In genomic region chr9:111311031-111311842, GRCm38 (mm10) we compare ENCODE assay signal across 10 mouse cellular contexts. TPM values are rescaled to one million over a fixed set of nuclear protein-coding genes. Genes with fewer than 3 reads are reported as not detected.
DNase-seq lines count a peak whose midpoint lies in the region; ATAC-seq lines count a peak whose summit lies in the region.
"Had no signal": no experiment of that assay in that cellular context is flagged by ENCODE, and none has a peak within 500 bp of the region (broad histone marks: within the 10 kb centered on the region; RNA-seq: fewer than 3 reads in every experiment).

Trank1 (plus strand) TSS chr9:111311739.

- H3K27ac ChIP-seq in heart, embryonic 12.5 days (ENCODE audit: poor library complexity, severe bottlenecking): no peak within 1 kb of the TSS
- H3K27ac ChIP-seq in midbrain, embryonic 13.5 days: no peak within 1 kb of the TSS

- H3K9me3 ChIP-seq in heart, embryonic 12.5 days (replicated peaks): no peaks in the 10 kb centered on the region
- H3K9me3 ChIP-seq in midbrain, embryonic 13.5 days: peaks cover 6% of the 10 kb centered on the region; the same call in 1 of the 2 replicates

- WGBS in heart, embryonic 12.5 days: 9% methylated on average over 72 of the region's 72 CpGs
- WGBS in midbrain, embryonic 13.5 days: 10% methylated on average over 72 of the region's 72 CpGs

- H3K36me3 ChIP-seq in heart, embryonic 12.5 days: no peaks in the 10 kb centered on the region
- no peaks in the 10 kb centered on the region for H3K36me3 ChIP-seq in midbrain, embryonic 13.5 days

- peak; percentile 22 for DNase-seq in thymus, postnatal 4 days
- DNase-seq in thymus, adult 18-20 months: no peak
- peak; percentile 5 to 24 for DNase-seq in cerebellum, postnatal 36 days
- peak in 1 of 2 experiments; percentile 44 for DNase-seq in layer of hippocampus, postnatal 14 days (ENCODE audit: low spot score in 2 of 2)
- peak; percentile 91 for DNase-seq in testis, postnatal 14 days (ENCODE audit: low spot score)
- no peak for DNase-seq in gastrocnemius, postnatal 4 days (ENCODE audit: low spot score in 2 of 2)

- H3K4me2 ChIP-seq in heart, embryonic 12.5 days: peak within 1 kb of the TSS; percentile 96
- peak within 1 kb of the TSS; percentile 91 for H3K4me2 ChIP-seq in midbrain, embryonic 13.5 days (replicated peaks)

- peaks cover 56% of the 10 kb centered on the region for H3K27me3 ChIP-seq in heart, embryonic 12.5 days (replicated peaks)
- peaks cover 63% of the 10 kb centered on the region for H3K27me3 ChIP-seq in midbrain, embryonic 13.5 days

- peak; percentile 29; the same call in 1 of the 2 replicates for ATAC-seq in heart, embryonic 12.5 days (ENCODE audit: insufficient number of reproducible peaks, low FRiP score)
- peak; percentile 66 for ATAC-seq in midbrain, embryonic 13.5 days

- H3K9ac ChIP-seq in heart, embryonic 12.5 days: peak within 1 kb of the TSS; percentile 57; the same call in 1 of the 2 replicates
- peak within 1 kb of the TSS; percentile 70 for H3K9ac ChIP-seq in midbrain, embryonic 13.5 days (replicated peaks)

- peak within 1 kb of the TSS; percentile 59 for H3K4me3 ChIP-seq in heart, embryonic 12.5 days
- peak within 1 kb of the TSS; percentile 58 for H3K4me3 ChIP-seq in midbrain, embryonic 13.5 days (replicated peaks)
- H3K4me3 ChIP-seq: erythroblast, embryonic 14.5 days had no signal

- peaks cover 15% of the 10 kb centered on the region for H3K4me1 ChIP-seq in heart, embryonic 12.5 days (replicated peaks)
- H3K4me1 ChIP-seq in midbrain, embryonic 13.5 days (replicated peaks): peaks cover 18% of the 10 kb centered on the region

RNA-seq across cellular contexts. Expression of gene Trank1, which starts in this region (rescaled TPM):
- polyA plus RNA-seq in heart, embryonic 12.5 days (2016; fragmentation: Nextera tagmentation; extraction: Ambion mirVana): 0.03 and 0.27 TPM in 2 replicates
- total RNA-seq in layer of hippocampus, postnatal 14 days (2021): 100 to 1,000 TPM; 112 to 139 TPM
- polyA plus RNA-seq in midbrain, embryonic 13.5 days (2015; fragmentation: Nextera tagmentation; extraction: Ambion mirVana): 6.1 and 7.2 TPM in 2 replicates
- under 1 TPM; 0.62 to 0.76 TPM for total RNA-seq in gastrocnemius, postnatal 4 days (2021)
- polyA plus RNA-seq: erythroblast, embryonic 14.5 days; spleen, adult 2 months had no signal

Comparison
In these comparisons a context has a peak if more than half of its experiments do, and no peak if none do; other contexts are left out.
1. RNA of gene Trank1 (total RNA-seq): 112 to 139 TPM in layer of hippocampus, postnatal 14 days; 0.62 to 0.76 TPM in gastrocnemius, postnatal 4 days; every median in the first group is over 10 times any median in the second.
2. DNase-seq: peak in thymus, postnatal 4 days (single experiment), cerebellum, postnatal 36 days (2 of 2) and testis, postnatal 14 days (single experiment); none in thymus, adult 18-20 months (0 of 2) and gastrocnemius, postnatal 4 days (0 of 2).
3. Peak in ATAC-seq, H3K4me3 ChIP-seq, H3K9ac ChIP-seq and H3K4me2 ChIP-seq in heart, embryonic 12.5 days; RNA of the gene not detected or under 1 TPM.